Mouse (Mus musculus) liver, embryonic 15.5 days (tissue): ENCODE data around the gene Otop3. TPM values are rescaled to one million over a fixed set of nuclear protein-coding genes. Genes with fewer than 3 reads are reported as not detected.
A peak's percentile ranks its signal among the peaks of the same experiment; 100 is the strongest.

Source experiments
- ATAC-seq: fragments of 200-750 bp; cut with Nextera tagmentation; 2 replicates; pipeline ENCODE4 v1.8.0; 2017; ENCODE audit warnings: moderate number of reproducible peaks, mild to moderate bottlenecking, moderate library complexity; ENCODE audit not compliant: insufficient read depth
- H3K27ac ChIP-seq: fragments of 300-500 bp; sonication (generic); replicated peaks from 2 replicates; pipeline ENCODE4 v1.5.1; 2015; ENCODE audit warnings: mild to moderate bottlenecking, inconsistent platforms
- H3K27me3 ChIP-seq: fragments of 300-500 bp; sonication (generic); 2 replicates; pipeline ENCODE4 v1.6.1; 2015; ENCODE audit warnings: mild to moderate bottlenecking, inconsistent platforms
- H3K36me3 ChIP-seq: fragments of 300-500 bp; sonication (generic); replicated peaks from 2 replicates; pipeline ENCODE4 v1.6.1; 2015; ENCODE audit warnings: moderate library complexity, mild to moderate bottlenecking, inconsistent platforms
- H3K4me1 ChIP-seq: fragments of 300-500 bp; sonication (generic); replicated peaks from 2 replicates; pipeline ENCODE4 v1.6.1; 2015; ENCODE audit warnings: inconsistent platforms
- H3K4me2 ChIP-seq: fragments of 300-500 bp; sonication (generic); 2 replicates; pipeline ENCODE4 v1.6.1; 2015; ENCODE audit warnings: moderate library complexity, mild to moderate bottlenecking, inconsistent platforms
- H3K4me3 ChIP-seq: fragments of 300-500 bp; sonication (generic); replicated peaks from 2 replicates; pipeline ENCODE4 v1.5.1; 2015; ENCODE audit warnings: mild to moderate bottlenecking, inconsistent platforms
- H3K9ac ChIP-seq: fragments of 300-500 bp; sonication (generic); 2 replicates; pipeline ENCODE4 v1.6.1; 2015; ENCODE audit warnings: moderate library complexity, mild to moderate bottlenecking, inconsistent platforms
- H3K9me3 ChIP-seq: fragments of 300-500 bp; sonication (generic); replicated peaks from 2 replicates; pipeline ENCODE4 v1.6.1; 2016; ENCODE audit warnings: inconsistent platforms
- WGBS: fragments of 180-500 bp; shearing (Covaris S2); methylation state at CpG from one replicate; pipeline ENCODE4 v1.1.7; 2015; ENCODE audit warnings: mixed read lengths; ENCODE audit not compliant: insufficient replicate concordance; 5-methylcytosine and 5-hydroxymethylcytosine counted together
- polyA plus RNA-seq: library from polyadenylated mRNA; unstranded; fragments of >200 nt; fragmentation: Nextera tagmentation; extraction: Ambion mirVana; gene quantifications from 2 replicates; pipeline ENCODE4 v1.2.1, GENCODE M21; 2015

The Otop3 gene
- polyA plus RNA-seq, 1 experiment from 2014 or later, result not detected

GRCm38 (mm10) chr11:115366706-115367394 lies 32.3 kb downstream of the Otop3 start:
- no peaks in the 10 kb centered on the region for H3K9me3 ChIP-seq
- peaks cover 83% of the 10 kb centered on the region for H3K27me3 ChIP-seq
- H3K4me2 ChIP-seq, result peak overlapping the region; percentile 69
- H3K4me1 ChIP-seq, result peaks cover 12% of the 10 kb centered on the region
- WGBS, result 6% methylated on average over 28 of the region's 28 CpGs
- H3K27ac ChIP-seq, result no peak overlapping the region
- no peak overlapping the region for H3K9ac ChIP-seq
- peak overlapping the region; percentile 48 for H3K4me3 ChIP-seq
- no peak for ATAC-seq
- H3K36me3 ChIP-seq, result no peaks in the 10 kb centered on the region

GRCm38 (mm10) chr11:115367395-115367944 lies 32.9 kb downstream of the Otop3 start, which contains the start of gene Hid1:
Hid1 (minus strand) TSS chr11:115367756.
- peak within 1 kb of the TSS; percentile 69 for H3K4me2 ChIP-seq
- H3K4me3 ChIP-seq, result peak within 1 kb of the TSS; percentile 48
- no peak within 1 kb of the TSS for H3K27ac ChIP-seq
- WGBS, result under 1% methylated on average over 39 of the region's 39 CpGs
- peaks cover 88% of the 10 kb centered on the region for H3K27me3 ChIP-seq
- peaks cover 12% of the 10 kb centered on the region for H3K4me1 ChIP-seq
- ATAC-seq, result 0 out of 2 replicates have a peak, but pooled peaks have one; percentile 37
- no peak within 1 kb of the TSS for H3K9ac ChIP-seq
- no peaks in the 10 kb centered on the region for H3K9me3 ChIP-seq
- no peaks in the 10 kb centered on the region for H3K36me3 ChIP-seq

- Histone ChIP-seq H3K4me2 (no peak overlapping the region), H3K27ac (no peak overlapping the region), H3K9me3 (no peaks in the 10 kb centered on the region), H3K4me1 (peaks cover 15% of the 10 kb centered on the region), H3K27me3 (peaks cover 92% of the 10 kb centered on the region), H3K4me3 (no peak overlapping the region), H3K36me3 (no peaks in the 10 kb centered on the region), H3K9ac (no peak overlapping the region)
- WGBS, result 37% methylated on average over 7 of the region's 7 CpGs
- ATAC-seq, result no peak
These were observed 35.8 kb downstream of the Otop3 start for GRCm38 (mm10) chr11:115370368-115370767.

GRCm38 (mm10) chr11:115371354-115371753 lies 36.8 kb downstream of the Otop3 start:
- no peak for ATAC-seq
- peaks cover 92% of the 10 kb centered on the region for H3K27me3 ChIP-seq
- no peak overlapping the region for H3K27ac ChIP-seq
- peaks cover 15% of the 10 kb centered on the region for H3K4me1 ChIP-seq
- no peak overlapping the region for H3K4me3 ChIP-seq
- no peak overlapping the region for H3K9ac ChIP-seq
- no peak overlapping the region for H3K4me2 ChIP-seq
- no peaks in the 10 kb centered on the region for H3K36me3 ChIP-seq
- 51% methylated on average over 8 of the region's 8 CpGs for WGBS
- H3K9me3 ChIP-seq, result no peaks in the 10 kb centered on the region

GRCm38 (mm10) chr11:115372015-115372414 lies 37.5 kb downstream of the Otop3 start:
- Histone ChIP-seq H3K9ac (no peak overlapping the region), H3K27ac (no peak overlapping the region), H3K4me2 (no peak overlapping the region), H3K36me3 (no peaks in the 10 kb centered on the region), H3K4me3 (no peak overlapping the region), H3K9me3 (no peaks in the 10 kb centered on the region), H3K4me1 (peaks cover 12% of the 10 kb centered on the region), H3K27me3 (peaks cover 90% of the 10 kb centered on the region)
- no peak for ATAC-seq
- 30% methylated on average over 1 of the region's 1 CpGs for WGBS

GRCm38 (mm10) chr11:115372737-115373136 lies 38.2 kb downstream of the Otop3 start:
- Histone ChIP-seq H3K9me3 (no peaks in the 10 kb centered on the region), H3K4me3 (no peak overlapping the region), H3K27me3 (peaks cover 89% of the 10 kb centered on the region), H3K4me1 (peaks cover 4% of the 10 kb centered on the region), H3K27ac (no peak overlapping the region), H3K36me3 (no peaks in the 10 kb centered on the region), H3K4me2 (no peak overlapping the region), H3K9ac (no peak overlapping the region)
- WGBS, result 31% methylated on average over 2 of the region's 2 CpGs
- no peak for ATAC-seq

GRCm38 (mm10) chr11:115373805-115374694 lies 39.5 kb downstream of the Otop3 start:
- ATAC-seq, result no peak
- 3% methylated on average over 30 of the region's 30 CpGs for WGBS
- Histone ChIP-seq H3K4me3 (peak overlapping the region; percentile 26), H3K9me3 (no peaks in the 10 kb centered on the region), H3K4me1 (0 out of 2 replicates have a peak, but pooled peaks cover 3% of the 10 kb centered on the region), H3K9ac (no peak overlapping the region), H3K4me2 (peak overlapping the region; percentile 39), H3K36me3 (no peaks in the 10 kb centered on the region), H3K27me3 (peaks cover 88% of the 10 kb centered on the region), H3K27ac (no peak overlapping the region)

GRCm38 (mm10) chr11:115374695-115375425 lies 40.3 kb downstream of the Otop3 start:
- H3K9ac ChIP-seq, result no peak overlapping the region
- no peak overlapping the region for H3K4me2 ChIP-seq
- no peak for ATAC-seq
- WGBS, result 46% methylated on average over 12 of the region's 12 CpGs
- H3K4me3 ChIP-seq, result no peak overlapping the region
- H3K27me3 ChIP-seq, result peaks cover 87% of the 10 kb centered on the region
- no peaks in the 10 kb centered on the region for H3K9me3 ChIP-seq
- H3K4me1 ChIP-seq, result 0 out of 2 replicates have a peak, but pooled peaks cover 3% of the 10 kb centered on the region
- H3K27ac ChIP-seq, result no peak overlapping the region
- no peaks in the 10 kb centered on the region for H3K36me3 ChIP-seq

GRCm38 (mm10) chr11:115376722-115377121 lies 42.2 kb downstream of the Otop3 start:
- H3K4me3 ChIP-seq, result no peak overlapping the region
- no peak for ATAC-seq
- H3K36me3 ChIP-seq, result no peaks in the 10 kb centered on the region
- H3K4me2 ChIP-seq, result no peak overlapping the region
- no peak overlapping the region for H3K9ac ChIP-seq
- H3K27me3 ChIP-seq, result peaks cover 87% of the 10 kb centered on the region
- 0 out of 2 replicates have a peak, but pooled peaks cover 3% of the 10 kb centered on the region for H3K4me1 ChIP-seq
- H3K27ac ChIP-seq, result no peak overlapping the region
- H3K9me3 ChIP-seq, result no peaks in the 10 kb centered on the region
- WGBS, result 56% methylated on average over 7 of the region's 7 CpGs

- peaks cover 87% of the 10 kb centered on the region for H3K27me3 ChIP-seq
- WGBS, result 64% methylated on average over 4 of the region's 4 CpGs
- no peak for ATAC-seq
These were observed 42.7 kb downstream of the Otop3 start for GRCm38 (mm10) chr11:115377254-115377653.

More at GRCm38 (mm10) chr11:115377254-115377653, 42.7 kb downstream of the Otop3 start:
- Histone ChIP-seq H3K4me1 (peaks cover 5% of the 10 kb centered on the region; the same call in 1 of the 2 replicates), H3K36me3 (no peaks in the 10 kb centered on the region), H3K27ac (no peak overlapping the region), H3K4me3 (no peak overlapping the region), H3K9ac (no peak overlapping the region), H3K9me3 (no peaks in the 10 kb centered on the region), H3K4me2 (no peak overlapping the region)
